Mouse (Mus musculus) T-helper 17 cell (primary cell): ENCODE data around the gene Zfp385c.
"Not testable (repeated sequence)": the region's sequence is repeated elsewhere in the genome, so short reads cannot be mapped to it uniquely, and the experiment has no call there.

Experiments
- in situ Hi-C, 2 experiments: fragments of 300-600 bp; cut with MboI, MseI; formaldehyde crosslinking; loops; 1 replicate in 1 of 2; 2 replicates in 1 of 2; pipeline ENCODE4 v1.15.1; 2025; ENCODE audit warnings: high pct_unique_total_duplicates in 2 of 2

Gene Zfp385c

GRCm38 (mm10) chr11:100604321-100605005, 87.8 kb downstream of the Zfp385c start:
- in situ Hi-C loops = no loop called here

- in situ Hi-C loops = no loop called here
Observed at GRCm38 (mm10) chr11:100603813-100604212, 88.4 kb downstream of the Zfp385c start.

DNA sequence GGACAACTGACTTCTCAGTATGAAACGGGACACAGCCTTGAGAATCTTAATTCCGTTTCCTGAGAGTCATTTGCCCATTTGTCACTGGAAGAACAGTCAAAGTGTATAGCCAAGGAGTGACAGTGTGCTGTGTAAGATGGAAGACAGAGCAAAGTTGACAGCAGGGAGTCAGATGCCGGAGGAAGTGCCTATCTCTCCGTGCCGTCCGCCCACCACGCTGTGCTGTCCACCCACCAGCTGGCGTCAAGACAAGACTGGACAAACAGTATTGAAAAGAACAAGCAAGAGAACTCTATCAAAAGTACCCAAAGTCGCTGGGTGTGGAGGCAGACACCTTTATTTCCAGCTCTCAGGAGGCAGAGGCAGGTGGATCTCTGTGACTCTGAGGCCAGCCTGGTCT, 89.1 kb downstream of the Zfp385c start:
- in situ Hi-C loops = no loop called here

GRCm38 (mm10) chr11:100601372-100601771, 90.9 kb downstream of the Zfp385c start:
- in situ Hi-C loops = no loop called here

DNA sequence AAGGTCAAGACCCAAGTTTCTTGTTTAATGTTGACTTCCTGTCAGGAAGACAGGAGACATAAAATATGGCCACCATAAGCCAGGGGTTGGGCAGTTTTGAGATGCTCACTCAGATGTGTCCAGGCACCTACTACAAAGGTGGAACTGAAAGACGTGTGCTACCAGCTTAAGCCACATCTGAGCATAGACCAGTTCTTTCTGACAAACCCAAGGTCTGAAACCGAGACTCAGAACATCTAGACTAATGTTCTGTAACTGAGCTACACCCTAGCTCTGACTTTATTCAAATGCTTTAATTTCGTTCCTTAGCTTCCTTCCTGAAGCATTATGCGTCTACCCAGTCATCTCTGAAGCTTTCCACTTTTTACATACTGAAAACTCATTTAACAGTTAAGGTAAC, 94.2 kb downstream of the Zfp385c start:
- in situ Hi-C loops = no loop called here

GRCm38 (mm10) chr11:100595533-100595932, 96.7 kb downstream of the Zfp385c start:
- in situ Hi-C loops = no loop called here

- in situ Hi-C loops = no loop called here
Observed at GRCm38 (mm10) chr11:100594608-100595007, 97.6 kb downstream of the Zfp385c start.

GRCm38 (mm10) chr11:100592346-100593046, 99.8 kb downstream of the Zfp385c start:
- in situ Hi-C loops = no loop called here

GRCm38 (mm10) chr11:100588462-100588861, 103.8 kb downstream of the Zfp385c start:
- in situ Hi-C loops = no loop called here

GRCm38 (mm10) chr11:100585148-100585547, 107.1 kb downstream of the Zfp385c start:
- in situ Hi-C loops = no loop called here

DNA sequence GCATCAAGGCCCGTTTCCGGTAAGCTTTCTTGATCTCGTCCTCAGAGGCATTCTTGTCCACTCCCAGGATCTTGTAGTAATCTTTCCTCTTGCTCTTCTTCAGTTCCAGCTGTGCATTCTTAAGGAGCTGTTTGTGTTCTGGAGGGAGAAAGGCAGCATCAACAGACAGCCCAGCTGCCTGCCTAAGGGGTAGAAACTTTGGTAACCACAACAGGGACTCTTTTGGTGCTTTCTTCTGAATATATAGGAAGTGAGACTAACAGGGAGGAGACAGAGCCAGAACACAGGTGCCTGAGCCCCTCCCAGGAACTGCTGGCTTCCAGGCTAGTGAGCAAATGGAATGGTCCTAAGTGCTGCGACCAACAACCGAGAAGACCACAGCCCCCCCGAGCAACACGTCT, 107.7 kb downstream of the Zfp385c start:
- in situ Hi-C loops = no loop called here

- in situ Hi-C loops = no loop called here
Observed at GRCm38 (mm10) chr11:100582836-100583235, 109.4 kb downstream of the Zfp385c start.

- in situ Hi-C loops = not testable (repeated sequence)
Observed at GRCm38 (mm10) chr11:100582413-100582812, 109.8 kb downstream of the Zfp385c start.

DNA sequence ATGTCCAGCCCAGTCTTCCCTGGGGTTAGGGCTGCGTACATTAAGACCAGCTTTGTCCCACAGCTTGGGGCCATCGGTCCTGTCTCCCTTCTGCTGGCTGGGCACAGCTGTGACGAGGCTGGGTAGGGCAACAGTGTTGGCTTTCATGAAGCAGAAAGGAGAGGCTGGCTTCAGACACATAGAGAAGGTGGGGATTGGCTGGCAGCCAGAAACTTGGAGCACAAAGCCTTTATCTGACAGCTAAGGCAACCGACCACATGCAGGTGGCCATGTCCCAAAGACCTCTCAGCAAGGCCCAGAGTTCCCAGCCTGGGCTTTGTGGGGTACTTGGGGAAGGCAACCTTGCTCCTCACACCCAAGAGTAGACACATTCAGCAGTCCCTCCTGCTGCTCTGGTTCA, 110.5 kb downstream of the Zfp385c start:
- in situ Hi-C loops = no loop called here

DNA sequence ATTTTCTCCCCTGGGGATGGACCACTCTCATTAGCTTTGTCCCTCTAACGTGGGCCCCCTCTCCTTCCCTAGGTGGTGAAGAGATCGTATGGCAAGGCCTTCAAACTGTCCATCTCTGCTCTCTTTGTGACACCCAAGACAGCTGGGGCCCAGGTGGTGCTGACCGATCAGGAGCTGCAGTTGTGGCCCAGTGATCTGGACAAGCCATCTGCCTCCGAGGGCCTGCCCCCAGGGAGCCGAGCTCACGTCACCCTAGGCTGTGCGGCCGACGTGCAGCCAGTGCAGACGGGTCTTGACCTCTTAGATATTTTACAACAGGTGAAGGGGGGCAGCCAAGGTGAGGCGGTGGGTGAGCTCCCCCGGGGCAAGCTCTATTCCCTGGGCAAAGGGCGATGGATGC, 112.0 kb downstream of the Zfp385c start:
- in situ Hi-C loops = no loop called here

DNA sequence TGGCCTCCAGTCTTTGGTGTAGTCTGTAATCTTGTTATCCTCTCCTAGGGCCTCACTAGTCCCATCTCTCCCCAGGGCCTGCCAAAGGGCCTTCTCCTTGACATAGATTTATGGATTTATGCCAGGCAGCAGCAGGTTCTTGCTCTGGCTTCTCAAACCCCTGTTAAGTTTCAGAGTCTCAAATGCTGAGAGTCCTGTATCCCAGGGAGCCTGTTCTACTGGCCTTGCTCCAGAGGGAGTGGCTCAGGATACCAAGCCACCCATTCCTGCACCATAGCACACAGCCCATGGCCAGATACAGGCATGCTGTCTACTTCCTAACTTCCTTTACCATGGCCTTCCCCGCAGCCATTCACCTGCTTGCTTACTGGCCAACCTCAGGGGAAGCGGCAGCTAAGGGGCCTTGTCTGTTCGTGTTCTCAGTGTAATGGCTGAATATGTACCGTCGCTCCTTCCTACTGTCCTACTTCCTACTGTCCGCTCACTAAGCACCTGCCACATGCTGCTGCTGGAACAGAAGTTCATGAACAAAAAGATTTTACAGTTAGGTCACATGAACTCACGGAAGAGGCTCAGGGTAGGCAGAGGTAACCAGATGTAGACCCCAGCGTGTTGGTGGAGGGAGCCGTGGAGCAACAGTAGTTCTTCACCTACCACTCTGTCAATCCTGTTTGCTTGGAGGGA, 113.0 kb downstream of the Zfp385c start:
- in situ Hi-C loops = loop anchor here in 1 of 2 experiments (10.0 kb wide), 1 partner anchor 46 kb away; the partner anchor contains the start of gene Dnajc7

DNA sequence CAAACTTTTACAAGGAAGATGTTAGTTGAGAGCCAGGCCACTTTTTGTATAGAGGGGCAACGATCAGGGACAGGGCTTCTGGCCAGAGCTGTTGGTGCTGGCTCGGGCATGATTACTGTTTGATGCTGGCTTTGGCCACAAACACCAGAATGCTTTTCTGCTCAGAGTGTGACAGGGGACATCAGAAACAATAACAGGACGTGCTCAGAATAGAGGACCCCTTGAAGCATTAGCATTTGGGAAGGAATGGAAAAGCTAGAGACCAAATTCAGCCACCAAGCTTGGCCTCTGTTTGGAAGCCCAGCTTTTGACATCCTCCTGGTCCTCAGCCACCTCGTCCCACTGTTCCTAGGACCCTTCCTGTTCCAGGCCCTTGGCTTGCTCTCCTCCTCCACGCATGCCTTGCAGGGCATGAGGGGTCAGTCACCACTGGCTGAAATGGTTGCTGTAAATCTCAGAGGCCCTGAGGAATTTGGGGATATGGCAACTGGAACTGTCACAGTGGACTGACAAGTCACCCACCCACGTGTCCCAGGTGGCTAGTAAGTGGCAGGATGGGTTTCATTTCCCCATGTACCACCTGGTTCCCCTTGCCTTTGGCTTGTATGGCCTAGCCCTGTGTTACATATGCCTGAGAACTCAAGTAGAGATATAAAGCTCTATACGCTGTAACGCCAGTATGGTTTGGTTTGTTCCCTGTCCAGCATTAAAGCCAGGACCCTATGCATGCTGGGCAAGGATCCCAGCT, 114.2 kb downstream of the Zfp385c start:
- in situ Hi-C loops = loop anchor here in 1 of 2 experiments (10.0 kb wide), 1 partner anchor 47 kb away; the partner anchor contains the start of gene Dnajc7
